Mouse (Mus musculus): ENCODE data around the gene Tmem170. TPM values are rescaled to one million over a fixed set of nuclear protein-coding genes. Genes with fewer than 3 reads are reported as not detected.

The Tmem170 gene
- 6.0 and 6.9 TPM in 2 replicates for polyA plus RNA-seq (2012; rRNA removed)

- TF ChIP-seq CTCF (conservative IDR thresholded peaks at IDR 0.05; ENCODE audit: insufficient read depth, insufficient read length, low read depth, low read length) (peak; percentile 90), POLR2A (IDR thresholded peaks at IDR 0.05; ENCODE audit: low read depth, low read length) (peak; percentile 69)
- Histone ChIP-seq H3K27ac (ENCODE audit: insufficient read depth, low read depth, low read length) (peak within 1 kb of the TSS; percentile 72), H3K4me3 (ENCODE audit: insufficient read depth, low read depth, low read length) (peak within 1 kb of the TSS; percentile 67), H3K4me1 (ENCODE audit: control insufficient read depth, insufficient read depth, low read length) (no peaks in the 10 kb centered on the region; the same call in 1 of the 2 replicates), H3K36me3 (ENCODE audit: control insufficient read depth, insufficient read depth, low read length) (no peaks in the 10 kb centered on the region), H3K27me3 (replicated peaks; ENCODE audit: control insufficient read depth, insufficient read depth, low read length) (no peaks in the 10 kb centered on the region)
- under 1% methylated on average over 53 of the region's 53 CpGs for WGBS
- DNase-seq = peak; percentile 99
Measured at GRCm38 (mm10) chr8:111876355-111876948, at the start of gene Tmem170. Tmem170 (minus strand) TSS chr8:111876750.

GRCm38 (mm10) chr8:111924976-111925375 lies 48.4 kb upstream of the Tmem170 start:
- Histone ChIP-seq H3K27ac (ENCODE audit: insufficient read depth, low read depth, low read length) (no peak overlapping the region), H3K4me1 (ENCODE audit: control insufficient read depth, insufficient read depth, low read length) (no peaks in the 10 kb centered on the region), H3K36me3 (ENCODE audit: control insufficient read depth, insufficient read depth, low read length) (no peaks in the 10 kb centered on the region), H3K27me3 (replicated peaks; ENCODE audit: control insufficient read depth, insufficient read depth, low read length) (no peaks in the 10 kb centered on the region), H3K4me3 (ENCODE audit: insufficient read depth, low read depth, low read length) (no peak overlapping the region)
- TF ChIP-seq POLR2A (IDR thresholded peaks at IDR 0.05; ENCODE audit: low read depth, low read length) (no peak), CTCF (conservative IDR thresholded peaks at IDR 0.05; ENCODE audit: insufficient read depth, insufficient read length, low read depth, low read length) (no peak)
- 85% methylated on average over 7 of the region's 7 CpGs for WGBS
- DNase-seq = no peak

GRCm38 (mm10) chr8:111923383-111923804 lies 46.8 kb upstream of the Tmem170 start:
- DNase-seq = peak; percentile 53
- peak overlapping the region; percentile 38 for H3K4me3 ChIP-seq (ENCODE audit: insufficient read depth, low read depth, low read length)

GRCm38 (mm10) chr8:111920971-111921370 lies 44.4 kb upstream of the Tmem170 start:
- H3K27ac ChIP-seq (ENCODE audit: insufficient read depth, low read depth, low read length) = no peak overlapping the region

More at GRCm38 (mm10) chr8:111923383-111923804, 46.8 kb upstream of the Tmem170 start:
- TF ChIP-seq POLR2A (IDR thresholded peaks at IDR 0.05; ENCODE audit: low read depth, low read length) (no peak), CTCF (conservative IDR thresholded peaks at IDR 0.05; ENCODE audit: insufficient read depth, insufficient read length, low read depth, low read length) (peak; percentile 68)
- no peak overlapping the region for H3K27ac ChIP-seq (ENCODE audit: insufficient read depth, low read depth, low read length)
- no peaks in the 10 kb centered on the region for H3K27me3 ChIP-seq (replicated peaks; ENCODE audit: control insufficient read depth, insufficient read depth, low read length)
- H3K4me1 ChIP-seq (ENCODE audit: control insufficient read depth, insufficient read depth, low read length) = no peaks in the 10 kb centered on the region
- WGBS = 13% methylated on average over 10 of the region's 10 CpGs
- no peaks in the 10 kb centered on the region for H3K36me3 ChIP-seq (ENCODE audit: control insufficient read depth, insufficient read depth, low read length)

GRCm38 (mm10) chr8:111919663-111920062 lies 43.1 kb upstream of the Tmem170 start:
- WGBS = 91% methylated on average over 2 of the region's 2 CpGs

More at GRCm38 (mm10) chr8:111920971-111921370, 44.4 kb upstream of the Tmem170 start:
- Histone ChIP-seq H3K4me3 (ENCODE audit: insufficient read depth, low read depth, low read length) (no peak overlapping the region), H3K27me3 (replicated peaks; ENCODE audit: control insufficient read depth, insufficient read depth, low read length) (no peaks in the 10 kb centered on the region), H3K4me1 (ENCODE audit: control insufficient read depth, insufficient read depth, low read length) (no peaks in the 10 kb centered on the region), H3K36me3 (ENCODE audit: control insufficient read depth, insufficient read depth, low read length) (no peaks in the 10 kb centered on the region)
- WGBS = 73% methylated on average over 4 of the region's 4 CpGs
- no peak for DNase-seq
- TF ChIP-seq POLR2A (IDR thresholded peaks at IDR 0.05; ENCODE audit: low read depth, low read length) (no peak), CTCF (conservative IDR thresholded peaks at IDR 0.05; ENCODE audit: insufficient read depth, insufficient read length, low read depth, low read length) (no peak)

GRCm38 (mm10) chr8:111912860-111913432 lies 36.4 kb upstream of the Tmem170 start:
- Histone ChIP-seq H3K4me1 (ENCODE audit: control insufficient read depth, insufficient read depth, low read length) (no peaks in the 10 kb centered on the region), H3K27ac (ENCODE audit: insufficient read depth, low read depth, low read length) (no peak overlapping the region), H3K4me3 (ENCODE audit: insufficient read depth, low read depth, low read length) (no peak overlapping the region), H3K27me3 (replicated peaks; ENCODE audit: control insufficient read depth, insufficient read depth, low read length) (no peaks in the 10 kb centered on the region; the same call in none of the 2 replicates), H3K36me3 (ENCODE audit: control insufficient read depth, insufficient read depth, low read length) (no peaks in the 10 kb centered on the region)
- TF ChIP-seq CTCF (conservative IDR thresholded peaks at IDR 0.05; ENCODE audit: insufficient read depth, insufficient read length, low read depth, low read length) (no peak), POLR2A (IDR thresholded peaks at IDR 0.05; ENCODE audit: low read depth, low read length) (no peak)
- DNase-seq = no peak
- 58% methylated on average over 12 of the region's 12 CpGs for WGBS

More at GRCm38 (mm10) chr8:111919663-111920062, 43.1 kb upstream of the Tmem170 start:
- DNase-seq = no peak
- TF ChIP-seq CTCF (conservative IDR thresholded peaks at IDR 0.05; ENCODE audit: insufficient read depth, insufficient read length, low read depth, low read length) (peak; percentile 38), POLR2A (IDR thresholded peaks at IDR 0.05; ENCODE audit: low read depth, low read length) (no peak)
- Histone ChIP-seq H3K4me1 (ENCODE audit: control insufficient read depth, insufficient read depth, low read length) (no peaks in the 10 kb centered on the region), H3K27me3 (replicated peaks; ENCODE audit: control insufficient read depth, insufficient read depth, low read length) (no peaks in the 10 kb centered on the region), H3K36me3 (ENCODE audit: control insufficient read depth, insufficient read depth, low read length) (no peaks in the 10 kb centered on the region), H3K27ac (ENCODE audit: insufficient read depth, low read depth, low read length) (no peak overlapping the region), H3K4me3 (ENCODE audit: insufficient read depth, low read depth, low read length) (no peak overlapping the region)

GRCm38 (mm10) chr8:111911572-111911971 lies 35.0 kb upstream of the Tmem170 start:
- no peak for DNase-seq
- H3K27ac ChIP-seq (ENCODE audit: insufficient read depth, low read depth, low read length) = no peak overlapping the region
- no peaks in the 10 kb centered on the region for H3K4me1 ChIP-seq (ENCODE audit: control insufficient read depth, insufficient read depth, low read length)
- H3K36me3 ChIP-seq (ENCODE audit: control insufficient read depth, insufficient read depth, low read length) = no peaks in the 10 kb centered on the region
- 29% methylated on average over 7 of the region's 7 CpGs for WGBS
- no peaks in the 10 kb centered on the region; the same call in none of the 2 replicates for H3K27me3 ChIP-seq (replicated peaks; ENCODE audit: control insufficient read depth, insufficient read depth, low read length)
- no peak overlapping the region for H3K4me3 ChIP-seq (ENCODE audit: insufficient read depth, low read depth, low read length)
- TF ChIP-seq CTCF (conservative IDR thresholded peaks at IDR 0.05; ENCODE audit: insufficient read depth, insufficient read length, low read depth, low read length) (no peak), POLR2A (IDR thresholded peaks at IDR 0.05; ENCODE audit: low read depth, low read length) (no peak)

Measured in kidney, adult 2 months (tissue).